Mouse (Mus musculus): ENCODE measurements around the gene Igsf3.
"Not testable (repeated sequence)": the region's sequence is repeated elsewhere in the genome, so short reads cannot be mapped to it uniquely, and the experiment has no call there.

The Igsf3 gene

DNA sequence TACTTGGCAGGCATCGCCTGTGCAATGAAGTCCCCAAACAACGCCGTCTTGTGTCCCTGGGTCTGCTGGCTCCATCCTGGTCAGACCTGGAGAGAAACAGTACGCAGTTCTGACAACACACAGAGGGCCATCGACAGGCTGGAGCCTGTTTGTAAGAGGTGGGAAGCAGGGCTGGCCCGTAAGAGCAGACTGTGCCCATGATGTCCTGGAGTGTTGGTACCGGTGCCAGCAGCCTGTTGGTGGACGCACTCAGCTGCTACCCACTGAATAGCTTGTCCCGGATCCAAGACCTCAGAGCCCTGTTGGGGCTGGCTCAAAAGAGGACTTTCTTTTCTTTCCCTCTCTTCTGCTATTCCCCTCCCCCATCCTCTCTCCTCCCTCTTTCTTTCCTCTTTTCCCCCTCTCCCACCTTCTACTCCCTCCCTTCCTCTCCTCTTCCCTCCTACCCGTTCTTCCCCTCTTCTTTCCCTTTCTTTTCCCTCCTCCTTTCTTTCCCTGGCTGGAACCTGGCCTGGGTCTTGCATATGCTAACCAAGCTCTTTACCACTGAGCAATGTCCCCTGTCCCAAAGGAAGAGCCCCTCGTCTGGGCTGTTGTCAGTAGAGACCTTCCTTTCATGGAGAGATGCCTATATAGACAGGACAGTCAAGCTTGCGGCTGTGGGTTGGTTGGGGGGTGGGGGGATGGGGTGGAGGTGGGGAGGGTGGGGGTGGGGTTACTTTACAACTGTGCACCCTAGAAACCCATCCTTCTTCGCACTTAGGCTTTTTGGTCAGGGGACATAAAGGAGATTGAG lies 27.9 kb downstream of the Igsf3 start:
- in situ Hi-C loops (cut with MboI; ENCODE audit: low sequenced_read_pairs) = no loop called here

DNA sequence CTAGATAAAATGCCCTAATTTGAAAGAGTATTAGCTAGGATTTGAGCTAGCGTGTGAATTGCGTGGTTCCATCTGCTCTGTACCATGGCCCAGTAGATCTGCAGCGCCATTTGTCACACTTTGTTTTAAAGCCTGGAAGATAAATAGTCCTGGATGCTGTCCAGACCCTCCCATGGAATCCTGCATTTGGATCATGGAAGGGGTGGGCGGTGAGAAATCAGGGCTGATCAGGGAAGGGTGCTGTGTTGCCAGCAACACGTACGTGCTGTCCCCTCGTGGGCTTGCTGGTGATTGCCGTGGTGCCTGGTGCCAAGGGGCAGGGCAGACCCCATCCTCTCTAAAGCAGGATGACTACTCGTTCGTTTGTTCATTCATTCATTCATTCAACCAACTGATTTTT lies 28.6 kb downstream of the Igsf3 start:
- in situ Hi-C loops (cut with MboI; ENCODE audit: low sequenced_read_pairs) = no loop called here

DNA sequence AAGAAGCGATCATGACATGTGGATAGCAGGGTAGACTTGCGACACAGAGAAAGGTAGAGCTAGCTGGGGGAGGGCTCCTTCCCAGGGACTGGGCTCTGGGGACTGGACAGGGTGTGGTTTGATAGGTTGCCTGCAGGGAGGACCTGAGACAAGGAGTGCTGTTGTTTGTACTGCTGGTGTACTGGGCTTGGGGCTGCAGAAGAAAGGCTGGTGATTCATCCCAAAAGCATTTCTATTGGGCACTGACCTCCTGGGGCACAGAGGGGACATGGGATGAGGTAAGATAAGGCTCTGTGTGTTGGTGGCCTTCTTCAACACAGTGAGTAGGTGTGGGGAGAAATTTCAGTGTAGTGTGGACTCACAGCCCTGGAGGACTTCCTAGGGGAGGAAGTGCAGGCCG lies 29.2 kb downstream of the Igsf3 start:
- in situ Hi-C loops (cut with MboI; ENCODE audit: low sequenced_read_pairs) = no loop called here

DNA sequence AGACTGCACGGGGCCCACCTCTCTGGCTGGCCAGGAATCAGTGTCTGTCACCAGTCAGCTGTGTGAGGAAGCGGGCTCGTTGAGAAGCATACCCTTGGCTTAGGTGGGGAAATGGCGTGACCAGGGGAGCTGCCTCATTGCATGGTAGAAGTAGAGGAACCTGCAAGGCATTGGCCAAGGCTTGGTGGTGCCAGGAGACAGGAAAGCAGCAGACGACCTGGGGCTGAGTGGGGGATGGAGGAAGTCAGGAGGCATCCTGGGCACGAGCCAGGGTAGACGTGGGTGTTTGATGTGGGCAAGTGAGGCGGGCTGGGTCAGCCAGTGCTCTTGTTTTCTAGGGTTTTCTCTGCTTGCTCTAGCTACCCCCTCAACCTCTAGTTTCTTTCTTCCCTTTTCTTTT lies 30.7 kb downstream of the Igsf3 start:
- in situ Hi-C loops (cut with MboI; ENCODE audit: low sequenced_read_pairs) = no loop called here

DNA sequence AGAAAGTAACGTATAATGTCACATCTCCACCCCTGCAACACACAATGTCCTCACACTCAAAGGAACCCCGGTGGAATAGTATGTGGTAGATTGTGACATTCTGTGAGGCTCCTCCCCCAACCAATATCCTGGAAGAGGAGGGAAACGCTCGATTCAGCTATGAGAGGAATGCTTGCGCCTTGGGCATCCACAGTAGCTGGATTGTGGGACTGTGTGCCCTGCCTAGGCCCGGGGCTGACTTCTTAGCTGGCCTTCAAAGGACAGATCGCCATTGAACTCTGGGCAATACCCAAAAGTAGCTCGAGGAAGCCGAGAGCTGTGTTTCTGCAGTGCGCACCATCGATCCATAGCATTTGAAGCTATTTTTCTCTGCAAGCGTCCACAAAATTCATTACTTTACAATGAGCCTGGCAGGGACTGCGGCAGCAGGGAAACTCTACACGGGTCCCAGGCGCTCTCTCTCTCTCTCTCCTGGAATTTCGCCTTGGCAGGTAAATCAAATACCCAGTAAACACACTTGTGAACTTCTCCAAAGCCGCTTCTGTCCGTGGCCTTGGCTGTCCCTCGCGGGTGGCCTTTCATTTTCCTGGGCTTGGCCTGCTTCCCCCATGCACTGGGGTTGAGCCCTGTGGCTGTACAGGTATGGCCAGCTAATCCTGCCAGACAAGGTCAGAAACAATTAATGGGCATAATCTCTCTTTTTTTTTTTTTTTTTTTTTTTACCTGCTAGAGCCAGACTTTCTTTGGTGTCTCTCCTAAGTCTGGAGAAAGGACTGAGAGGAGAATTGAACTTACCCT lies 32.3 kb downstream of the Igsf3 start:
- in situ Hi-C loops (cut with MboI; ENCODE audit: low sequenced_read_pairs) = no loop called here

DNA sequence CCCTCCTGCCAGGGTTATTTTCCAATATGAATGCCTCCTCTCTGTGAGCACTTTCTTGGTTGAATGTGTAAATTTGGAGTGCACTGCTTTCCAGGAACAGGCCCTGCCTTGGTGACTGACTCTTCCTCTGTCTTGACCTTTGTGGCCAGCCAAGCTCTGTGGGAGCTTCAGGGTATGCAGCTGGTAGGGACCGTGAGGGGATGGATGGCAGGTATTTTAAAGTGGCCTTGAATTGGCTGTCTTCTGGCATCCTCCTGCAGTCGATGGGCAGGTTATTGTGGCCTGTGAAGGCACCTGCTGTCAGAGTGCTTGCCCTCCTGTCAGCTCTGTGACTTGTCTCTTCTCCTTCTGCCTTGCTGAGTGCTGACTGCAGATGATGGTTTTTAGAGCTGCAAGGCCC lies 33.3 kb downstream of the Igsf3 start:
- in situ Hi-C loops (cut with MboI; ENCODE audit: low sequenced_read_pairs) = no loop called here

DNA sequence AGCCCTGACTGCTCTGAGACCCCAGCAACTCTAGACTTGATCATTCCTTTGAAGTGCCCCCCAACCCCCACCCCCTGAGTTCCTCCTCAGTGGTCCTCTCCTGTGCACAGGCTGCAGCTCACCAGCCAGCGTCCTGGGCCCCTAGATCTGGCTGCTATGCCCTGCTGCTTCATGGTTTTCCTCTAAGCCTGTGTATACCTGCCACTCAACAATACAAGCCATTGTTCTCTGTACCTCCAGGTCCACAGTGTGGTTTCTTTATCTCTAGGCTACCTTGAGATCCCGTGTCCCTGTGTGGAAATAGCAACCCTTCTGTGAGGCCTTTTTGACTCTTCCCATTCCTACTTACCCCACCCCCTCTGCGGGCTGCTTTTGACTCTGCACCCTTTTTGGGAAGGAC lies 33.9 kb downstream of the Igsf3 start:
- in situ Hi-C loops (cut with MboI; ENCODE audit: low sequenced_read_pairs) = no loop called here

DNA sequence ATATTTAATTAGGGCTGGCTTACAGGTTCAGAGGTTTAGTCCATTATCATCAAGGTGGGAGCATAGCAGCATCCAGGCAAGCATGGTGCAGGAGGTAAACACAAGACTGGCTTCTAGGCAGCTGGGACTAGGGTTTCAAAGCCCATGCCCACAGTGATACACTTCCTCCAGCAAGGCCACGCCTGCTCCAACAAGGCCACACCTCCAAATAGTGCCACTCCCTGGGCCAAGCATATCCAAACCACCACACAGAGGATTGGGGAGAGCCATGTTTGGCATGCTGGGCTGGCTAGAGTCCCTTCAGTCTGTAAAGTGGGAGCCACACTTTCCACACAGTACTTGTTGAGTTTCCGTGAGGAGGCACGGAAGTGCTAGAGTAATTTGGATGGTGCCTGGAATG lies 34.7 kb downstream of the Igsf3 start:
- in situ Hi-C loops (cut with MboI; ENCODE audit: low sequenced_read_pairs) = no loop called here

DNA sequence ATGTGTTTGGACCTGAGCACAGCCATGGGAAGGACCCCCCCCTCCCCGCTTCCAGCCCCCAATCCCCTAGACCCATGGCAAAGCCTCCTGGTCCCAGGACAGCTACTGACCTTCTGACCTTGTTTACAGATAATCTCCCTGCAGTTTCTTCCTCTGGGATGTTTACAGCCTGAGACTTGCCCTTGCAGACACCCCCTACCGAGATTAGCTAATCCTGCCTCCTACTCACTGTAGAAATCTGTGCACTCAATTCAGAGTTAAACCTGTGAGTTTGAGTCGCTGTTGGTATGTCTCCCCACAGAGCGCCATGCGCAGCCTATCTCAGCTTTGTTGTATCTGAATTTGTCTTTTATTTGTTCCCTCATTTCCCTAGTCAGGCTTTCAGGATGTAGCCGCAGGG lies 35.2 kb downstream of the Igsf3 start:
- in situ Hi-C loops (cut with MboI; ENCODE audit: low sequenced_read_pairs) = no loop called here

DNA sequence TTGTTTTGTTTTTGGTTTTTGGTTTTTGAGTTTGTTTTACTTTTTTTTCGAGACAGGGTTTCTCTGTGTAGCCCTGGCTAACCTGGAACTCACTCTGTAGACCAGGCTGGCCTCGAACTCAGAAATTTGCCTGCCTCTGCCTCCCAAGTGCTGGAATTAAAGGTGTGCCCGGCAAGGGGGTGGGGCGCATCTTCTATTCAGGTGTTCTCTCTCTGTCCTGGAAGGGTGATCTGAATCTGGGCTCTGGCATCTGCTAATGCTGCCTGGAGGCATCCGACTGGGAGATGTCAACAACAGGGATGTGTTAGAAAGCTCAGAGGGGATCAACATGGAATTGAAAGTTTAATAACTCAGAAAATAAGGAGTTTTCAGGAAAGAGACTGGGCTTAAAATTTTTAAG lies 36.1 kb downstream of the Igsf3 start:
- in situ Hi-C loops (cut with MboI; ENCODE audit: low sequenced_read_pairs) = not testable (repeated sequence)

DNA sequence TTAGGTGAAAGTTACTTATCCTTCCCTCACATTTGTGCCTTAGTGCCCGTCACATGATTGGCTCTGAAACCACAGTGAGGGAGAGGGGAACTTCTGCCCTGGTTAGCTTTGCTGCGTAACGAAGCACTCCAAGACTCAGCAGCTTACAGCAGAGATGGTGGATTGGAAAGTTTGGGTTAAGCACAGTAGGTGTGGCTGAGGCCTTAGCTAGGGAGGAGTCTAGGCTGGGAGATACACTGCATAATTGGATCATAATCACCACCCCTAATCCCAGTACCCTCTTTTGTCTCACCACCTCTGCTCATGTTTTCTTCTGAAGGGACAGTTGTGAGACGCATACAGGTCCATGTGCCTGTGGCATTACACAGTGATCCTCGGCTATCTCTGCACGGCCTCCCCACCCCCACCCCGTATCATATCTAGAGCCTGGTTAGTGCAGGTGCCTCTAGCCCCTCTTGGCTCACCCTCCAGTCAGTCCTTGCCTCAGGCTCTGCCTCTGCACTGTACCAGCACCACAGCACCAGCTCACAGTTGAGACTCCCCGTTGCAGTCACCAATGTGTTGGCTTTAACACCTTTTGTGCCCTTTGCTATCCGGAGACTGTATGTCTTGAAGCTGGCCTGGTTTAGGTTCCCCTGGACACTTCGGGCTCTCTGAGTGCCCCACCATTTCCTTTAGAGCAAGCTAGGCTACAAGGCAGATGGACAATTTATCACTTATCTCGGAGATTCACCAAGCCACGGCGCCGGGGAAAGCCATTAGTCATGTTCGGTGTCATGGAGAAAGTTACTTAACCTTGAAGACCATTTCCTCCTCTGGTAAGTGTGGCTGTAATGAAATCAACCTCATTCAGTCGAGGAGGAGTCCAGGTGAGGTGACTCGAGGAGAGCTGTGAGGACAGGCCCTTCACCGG lies 42.1 kb downstream of the Igsf3 start:
- in situ Hi-C loops (cut with MboI; ENCODE audit: low sequenced_read_pairs) = no loop called here

DNA sequence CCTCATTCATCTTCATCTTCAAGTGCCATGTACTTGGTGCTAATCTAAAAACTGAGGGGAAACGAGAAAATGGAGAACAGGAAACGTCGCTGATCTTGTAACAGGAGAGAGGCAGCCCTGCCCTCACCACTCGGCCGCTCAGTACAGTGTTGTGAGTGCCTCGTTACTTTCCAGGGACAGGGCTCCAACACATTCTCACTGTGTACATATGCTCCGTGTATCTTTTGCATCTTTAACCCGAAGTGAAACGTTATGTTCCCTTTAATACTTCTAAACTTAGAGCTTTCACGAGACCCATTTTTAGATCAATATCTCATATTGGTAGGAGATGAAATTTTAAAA lies 42.7 kb downstream of the Igsf3 start:
- in situ Hi-C loops (cut with MboI; ENCODE audit: low sequenced_read_pairs) = no loop called here

DNA sequence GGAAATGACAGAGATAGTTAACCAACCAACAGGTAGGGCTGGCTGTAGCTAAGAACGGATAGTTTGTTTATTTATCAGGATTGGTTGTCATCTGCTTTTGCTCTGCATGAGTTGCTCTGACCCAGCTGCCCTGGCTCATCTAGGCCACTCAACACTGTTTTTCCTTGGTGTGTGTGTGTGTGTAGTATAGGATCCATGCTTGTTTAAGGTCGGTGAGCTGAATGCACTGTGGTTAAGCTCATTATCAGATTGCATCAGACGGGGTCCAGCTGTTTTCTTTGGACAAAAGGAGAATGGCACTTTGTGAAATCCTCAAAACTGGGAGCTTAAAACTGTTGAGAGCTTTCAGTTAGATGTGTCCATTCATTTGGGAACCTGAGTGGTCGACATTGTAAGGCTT lies 46.3 kb downstream of the Igsf3 start:
- in situ Hi-C loops (cut with MboI; ENCODE audit: low sequenced_read_pairs) = no loop called here

DNA sequence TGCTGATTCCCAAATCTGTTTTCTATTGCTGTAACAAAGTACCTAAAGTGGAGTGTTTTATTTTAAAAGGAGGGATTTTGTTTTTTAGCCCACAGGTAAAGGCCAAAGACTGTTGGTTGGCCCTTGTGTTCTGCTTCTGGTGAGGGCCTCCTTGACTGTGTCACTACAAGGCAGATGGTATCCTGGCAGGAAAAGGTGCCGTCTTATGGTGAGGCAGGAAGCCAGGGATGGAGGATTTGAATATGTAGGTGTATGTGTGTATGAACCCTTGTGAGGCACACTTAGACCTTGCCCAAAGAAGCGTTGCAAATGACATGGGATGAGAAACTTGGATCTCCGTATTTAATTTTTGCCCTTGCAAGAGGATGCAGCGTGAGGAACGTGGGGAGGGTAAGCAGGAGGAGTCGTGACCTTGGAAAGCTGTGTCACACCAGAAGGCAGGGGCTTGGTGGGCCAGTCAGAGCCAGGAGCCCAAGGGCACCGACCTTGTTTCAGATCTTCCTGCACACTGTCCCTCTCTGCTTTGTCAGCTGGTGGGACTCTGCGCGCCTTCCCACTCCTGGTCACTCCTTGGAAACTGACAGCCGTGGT lies 47.5 kb downstream of the Igsf3 start:
- in situ Hi-C loops (cut with MboI; ENCODE audit: low sequenced_read_pairs) = no loop called here

DNA sequence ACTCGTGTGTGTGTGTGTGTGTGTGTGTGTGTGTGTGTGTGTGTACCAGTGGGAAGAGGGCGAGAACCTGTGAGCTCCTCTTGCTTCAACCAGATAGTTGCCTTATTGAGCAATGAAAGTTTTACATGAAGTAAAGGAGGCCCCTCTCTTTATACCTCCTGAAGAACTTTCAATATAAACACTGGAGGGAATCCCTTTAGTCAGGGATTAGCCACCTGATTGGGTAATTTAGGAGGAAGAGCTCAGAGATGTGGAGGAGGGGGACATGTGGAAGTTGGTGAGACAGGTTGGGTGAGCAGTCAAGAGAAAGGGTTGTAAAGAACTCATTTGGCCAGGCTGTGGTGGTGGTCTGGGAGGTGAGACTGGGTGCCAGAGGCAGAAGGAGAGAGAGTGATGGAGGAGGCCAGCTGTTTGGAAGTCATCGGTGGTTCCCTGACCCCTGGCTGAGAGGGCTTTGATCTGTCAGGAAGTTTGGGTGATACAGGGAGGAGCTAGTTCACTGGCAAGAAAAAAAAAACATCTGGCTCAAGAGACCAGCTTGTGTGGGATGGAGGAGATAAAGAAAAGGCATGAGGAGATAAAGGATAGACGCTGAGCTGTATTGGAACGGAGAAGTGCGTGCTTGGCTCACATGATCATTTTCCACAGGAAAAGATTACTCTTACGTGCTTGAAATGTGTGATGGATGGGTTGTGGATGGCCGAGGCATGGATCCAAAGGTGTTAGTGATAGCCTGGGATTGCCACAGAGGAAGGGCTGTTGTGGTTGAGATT lies 53.3 kb downstream of the Igsf3 start:
- in situ Hi-C loops (cut with MboI; ENCODE audit: low sequenced_read_pairs) = no loop called here

DNA sequence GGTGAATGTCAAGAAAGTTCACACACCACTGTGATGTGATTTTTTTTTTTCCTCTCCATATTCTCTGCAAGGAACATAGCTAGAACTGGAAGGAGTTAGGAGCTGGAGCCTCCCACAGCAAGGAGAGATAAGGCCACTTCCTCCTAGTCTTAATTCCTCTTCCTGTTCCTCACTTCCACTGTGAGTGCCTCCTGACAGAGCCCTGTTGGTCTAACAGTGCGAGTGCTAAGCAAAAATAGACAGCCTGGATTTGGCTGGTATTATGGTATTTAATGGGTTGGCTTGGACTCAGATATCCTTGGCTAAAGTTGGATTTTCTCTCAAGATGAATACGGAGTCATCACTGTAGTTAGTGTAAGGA lies 53.9 kb downstream of the Igsf3 start:
- in situ Hi-C loops (cut with MboI; ENCODE audit: low sequenced_read_pairs) = no loop called here

DNA sequence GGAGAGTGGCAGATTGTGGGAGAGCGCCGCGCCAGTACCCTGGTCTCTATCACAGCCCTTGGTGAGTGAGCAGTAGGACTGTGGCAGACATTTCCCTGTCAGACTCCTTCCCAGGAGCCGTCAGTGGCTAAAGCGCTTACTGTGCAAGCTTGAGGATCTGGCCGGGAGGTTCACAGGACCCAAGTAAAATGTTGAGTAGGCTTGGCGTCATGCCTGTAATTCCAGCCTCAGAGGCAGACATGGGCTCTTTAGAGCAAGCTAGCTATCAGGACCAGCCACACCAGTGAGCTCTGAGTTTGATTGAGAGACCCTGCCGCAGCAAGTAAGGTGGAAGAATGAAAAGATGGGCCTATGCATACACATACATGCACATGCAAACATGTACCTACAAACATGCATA lies 58.8 kb downstream of the Igsf3 start:
- in situ Hi-C loops (cut with MboI; ENCODE audit: low sequenced_read_pairs) = no loop called here

DNA sequence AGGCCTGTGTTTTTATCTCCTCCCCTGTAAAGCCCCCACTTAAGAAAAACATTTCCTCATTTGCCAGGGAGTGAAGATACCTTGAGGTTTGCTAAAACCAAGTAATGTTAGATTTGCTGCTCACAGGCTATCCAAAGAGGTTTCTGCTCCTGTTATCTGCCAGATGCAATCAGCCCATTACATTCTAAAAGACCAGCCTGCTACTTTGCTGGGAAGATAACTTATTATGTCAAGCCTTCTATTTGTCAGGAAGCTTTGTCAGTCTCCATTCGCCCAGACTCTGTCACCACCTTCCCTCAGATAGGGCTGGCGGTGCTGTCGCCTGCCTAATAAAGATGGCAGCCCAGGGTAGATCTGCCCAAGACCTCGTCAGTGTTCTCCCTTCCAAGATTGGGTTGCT lies 59.6 kb downstream of the Igsf3 start:
- in situ Hi-C loops (cut with MboI; ENCODE audit: low sequenced_read_pairs) = no loop called here

DNA sequence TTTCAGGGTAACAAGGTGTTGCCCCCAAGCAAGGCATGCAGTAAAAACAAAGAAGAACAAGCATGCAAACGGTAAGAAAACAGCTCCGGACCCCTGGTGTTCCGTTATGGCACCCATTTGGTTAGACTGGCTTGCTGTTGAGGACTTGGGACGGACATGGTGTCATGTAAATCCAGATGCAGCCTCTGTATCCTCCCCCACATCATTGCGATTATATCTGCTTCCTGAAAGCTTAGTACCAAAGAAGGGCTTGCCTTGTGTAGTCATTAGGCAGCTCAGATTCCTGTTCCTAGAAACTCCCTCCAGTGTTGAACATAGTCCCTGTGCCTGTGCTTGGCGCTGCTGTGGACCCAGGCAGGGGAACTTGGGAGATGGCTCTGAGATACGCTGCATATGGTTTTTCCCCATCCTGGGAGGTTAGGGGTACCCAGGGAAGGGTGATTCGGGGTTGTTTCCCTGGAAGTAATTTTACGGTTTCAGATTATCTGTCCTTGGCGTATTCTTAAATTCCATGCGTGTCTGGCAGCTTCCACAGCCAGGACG lies 60.2 kb downstream of the Igsf3 start:
- in situ Hi-C loops (cut with MboI; ENCODE audit: low sequenced_read_pairs) = no loop called here

DNA sequence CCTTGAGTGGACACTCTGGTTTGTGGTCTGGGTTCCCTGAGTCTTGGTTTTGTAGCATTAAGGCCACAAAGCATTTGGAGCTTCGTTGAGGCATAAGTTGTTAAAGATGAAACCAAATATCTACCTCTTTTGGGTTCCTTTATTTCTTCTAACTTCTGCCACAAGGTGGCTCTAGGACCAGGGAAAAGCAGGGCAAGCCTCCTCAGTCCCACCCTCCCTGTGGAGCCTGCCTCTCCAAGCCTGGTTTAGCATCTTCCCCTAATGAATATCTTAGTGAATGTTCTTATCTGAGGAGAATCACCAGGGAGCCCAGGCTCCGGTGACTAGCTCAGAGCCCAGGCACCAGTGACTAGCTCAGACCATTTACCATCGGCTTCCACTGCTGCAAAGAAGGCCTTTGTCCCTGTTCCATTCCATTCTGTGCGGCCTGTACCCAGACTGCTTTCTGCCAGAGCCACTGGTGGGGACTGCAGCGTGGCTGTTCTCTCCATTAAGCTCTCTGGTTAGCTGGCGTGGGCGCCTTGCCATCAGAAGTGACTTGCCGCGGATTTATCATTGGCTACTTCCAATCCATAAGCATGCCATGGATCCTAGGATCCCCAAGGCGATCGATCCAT lies 66.5 kb downstream of the Igsf3 start:
- in situ Hi-C loops (cut with MboI; ENCODE audit: low sequenced_read_pairs) = no loop called here
